Mouse (Mus musculus): ENCODE measurements at regions not wholly inside any gene's neighbourhood (a gene's known extent, or its start where the extent isn't known, plus 50 kb on each side); places are given as distances from the start of the nearest gene placed in this dataset.

- TF ChIP-seq CTCF (IDR thresholded peaks at IDR 0.05) (no peak), EP300 (IDR thresholded peaks at IDR 0.05) (no peak)
Measured at GRCm38 (mm10) chr1:149546076-149546475, 415.0 kb downstream of the Pla2g4a start.

Data from lung, postnatal 0 days (tissue).